Mouse (Mus musculus) CD4-positive, CD25-positive, alpha-beta regulatory T cell, adult 4 months (primary cell): ENCODE data around the gene Ttc1. TPM values are rescaled to one million over a fixed set of nuclear protein-coding genes. Genes with fewer than 3 reads are reported as not detected.
A peak's percentile ranks its signal among the peaks of the same experiment; 100 is the strongest.

Experiments used
- ATAC-seq: one replicate; pipeline ENCODE4 v1.8.0; 2017
- polyA plus RNA-seq, 2 experiments: library from polyadenylated mRNA; unstranded; fragments of 100-300 nt; shearing (Covaris generic); gene quantifications; one replicate each; pipeline ENCODE4 v1.2.1; 2017

Ttc1 gene
- 100 to 1,000 TPM in 1 of 2 experiments, 10 to 100 TPM in 1; 99.4 to 106 TPM for polyA plus RNA-seq

GRCm38 (mm10) chr11:43747233-43748226 lies at the start of gene Ttc1:
Ttc1 (minus strand) TSS chr11:43748008.
- peak; percentile 100 for ATAC-seq

- no peak for ATAC-seq
These were observed 48.2 kb upstream of the Ttc1 start for GRCm38 (mm10) chr11:43795992-43796391.

- no peak for ATAC-seq
These were observed 42.6 kb upstream of the Ttc1 start for GRCm38 (mm10) chr11:43790446-43790845.

DNA sequence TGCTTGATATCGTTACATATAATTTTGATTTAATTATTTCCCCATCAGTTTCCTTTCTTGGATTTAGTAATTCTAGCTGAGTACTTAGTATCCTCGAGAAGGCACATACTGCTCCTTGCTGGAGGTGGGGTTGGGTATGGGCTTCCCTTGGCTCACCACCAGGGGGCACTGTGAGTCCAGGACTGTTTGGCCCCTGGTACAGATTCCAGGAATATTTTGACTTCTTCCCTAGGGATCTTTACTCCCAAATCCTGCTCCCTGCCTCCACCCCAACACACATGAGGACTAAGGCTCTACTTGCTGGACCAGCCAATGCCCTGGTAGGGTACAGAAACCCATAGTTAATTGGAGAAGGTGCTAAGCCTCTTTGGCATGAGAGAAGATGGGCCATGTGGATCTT lies 36.0 kb upstream of the Ttc1 start:
- no peak for ATAC-seq

DNA sequence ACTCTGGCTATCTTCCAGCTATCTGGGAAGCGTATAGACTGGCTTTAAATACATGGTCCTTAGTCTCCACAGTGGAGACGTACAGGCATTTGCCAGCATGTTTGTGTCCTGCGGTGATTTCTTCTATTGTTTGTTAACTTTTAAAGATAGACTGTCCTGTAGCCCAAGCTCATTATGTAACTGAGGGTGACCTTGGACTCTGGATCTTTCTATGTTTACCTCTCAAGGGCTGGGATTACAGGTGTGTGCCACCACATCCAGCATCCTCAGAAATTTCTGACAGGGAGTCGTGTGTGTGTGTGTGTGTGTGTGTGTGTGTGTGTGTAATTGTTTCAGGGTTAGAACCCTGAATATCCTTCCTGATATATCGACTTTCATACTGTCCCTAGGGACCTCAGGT lies 35.3 kb upstream of the Ttc1 start:
- no peak for ATAC-seq

GRCm38 (mm10) chr11:43779551-43779950 lies 31.7 kb upstream of the Ttc1 start:
- no peak for ATAC-seq

- no peak for ATAC-seq
These were observed 28.5 kb upstream of the Ttc1 start for GRCm38 (mm10) chr11:43776324-43776694.

- no peak for ATAC-seq
These were observed 27.9 kb upstream of the Ttc1 start for GRCm38 (mm10) chr11:43775469-43776323.

DNA sequence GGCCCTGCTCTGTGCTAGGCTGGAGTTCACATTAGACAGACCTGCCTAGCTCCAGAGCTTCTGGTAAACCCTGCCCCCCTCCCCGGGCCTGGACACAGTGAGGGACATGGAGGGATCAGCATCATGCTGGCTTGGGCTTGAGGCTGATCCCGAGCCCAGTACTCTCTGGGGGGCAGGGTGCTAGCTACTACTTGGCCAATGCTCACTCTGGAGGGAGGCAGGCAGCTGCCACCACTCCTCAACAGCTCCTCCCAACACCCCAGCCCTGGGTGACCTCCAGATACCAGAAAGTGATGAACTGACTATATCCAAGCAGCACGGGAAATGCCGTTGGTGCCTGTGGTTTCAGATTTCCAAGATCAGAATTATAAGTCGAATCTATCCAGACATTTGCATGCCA lies 25.9 kb upstream of the Ttc1 start:
- no peak for ATAC-seq

GRCm38 (mm10) chr11:43770110-43770509 lies 22.3 kb upstream of the Ttc1 start:
- ATAC-seq = no peak

- ATAC-seq = no peak
These were observed 19.9 kb upstream of the Ttc1 start for GRCm38 (mm10) chr11:43767749-43768148.

DNA sequence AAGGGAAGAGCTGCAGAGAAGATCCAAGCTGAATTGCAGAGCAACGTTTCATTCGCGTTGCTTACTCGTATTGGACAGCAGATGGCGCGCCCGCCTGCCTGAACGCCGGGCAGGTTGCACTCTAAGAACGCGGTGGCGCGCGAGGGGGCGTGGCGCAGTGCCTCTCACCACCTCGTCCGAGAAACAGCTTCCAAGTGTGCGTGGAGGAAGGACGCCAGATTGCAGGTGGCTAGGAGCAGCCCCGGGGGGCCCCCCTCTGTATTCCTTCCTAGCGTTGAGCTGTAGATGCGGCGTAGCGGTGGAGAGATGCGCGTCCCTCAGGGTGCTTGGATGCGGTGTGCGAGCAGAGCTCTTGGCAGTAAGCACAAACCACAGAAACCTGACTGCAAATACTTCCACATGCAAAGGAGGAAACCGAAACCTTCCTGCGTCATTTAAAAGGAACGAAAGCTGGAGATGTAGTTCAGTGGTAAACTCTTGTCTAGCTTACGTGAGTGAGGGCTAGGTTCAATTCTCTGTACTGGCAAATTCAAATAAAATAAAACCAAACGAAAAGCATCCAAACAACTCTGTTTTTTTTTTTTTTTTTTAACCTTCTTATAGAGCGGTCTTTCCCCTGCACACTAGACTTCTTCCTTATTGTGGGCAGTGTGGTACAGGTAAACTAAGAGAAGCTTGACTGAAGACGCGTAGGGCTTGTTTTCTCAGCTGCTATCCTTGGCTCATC lies 19.3 kb upstream of the Ttc1 start:
- ATAC-seq = peak; percentile 92

DNA sequence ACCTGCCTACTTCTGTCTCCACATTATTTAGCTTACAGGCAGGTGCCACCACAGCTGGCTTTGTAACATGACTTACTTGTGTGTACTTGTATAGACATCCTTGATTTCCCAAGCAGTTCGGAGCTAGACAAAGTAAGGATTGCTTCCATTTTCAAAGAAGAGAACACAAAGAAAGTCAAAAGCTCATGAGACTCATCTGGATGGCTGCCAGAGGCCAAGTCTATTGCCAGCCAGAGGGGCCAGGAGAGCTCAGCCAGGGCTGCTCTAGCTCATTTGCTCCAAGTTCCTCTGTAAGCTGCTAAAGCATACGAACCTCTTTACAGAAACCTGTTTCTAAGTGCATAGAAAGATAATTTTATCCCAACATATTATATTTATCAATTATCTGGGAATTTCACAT lies 10.6 kb upstream of the Ttc1 start:
- ATAC-seq = no peak

DNA sequence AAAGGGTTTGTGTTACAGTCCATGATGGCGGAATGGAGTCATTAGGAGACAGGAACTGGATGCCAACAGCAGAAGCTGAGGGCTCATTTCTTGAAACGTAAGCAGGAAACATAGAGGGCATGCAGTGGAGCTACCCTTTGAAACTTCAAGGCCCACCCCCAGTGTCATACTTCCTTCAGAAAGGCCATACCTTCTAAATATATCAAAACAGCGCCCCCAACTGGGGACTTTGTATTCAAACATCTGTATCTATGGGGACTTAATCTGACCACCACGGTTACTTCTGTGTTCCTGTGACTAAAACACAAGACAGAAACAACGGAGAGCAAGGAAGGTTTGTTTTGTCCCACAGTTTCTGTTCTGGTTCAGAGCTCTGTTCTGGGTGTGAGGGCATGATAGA lies 7.6 kb upstream of the Ttc1 start:
- ATAC-seq = no peak

GRCm38 (mm10) chr11:43754568-43754967 lies 6.8 kb upstream of the Ttc1 start:
- no peak for ATAC-seq

DNA sequence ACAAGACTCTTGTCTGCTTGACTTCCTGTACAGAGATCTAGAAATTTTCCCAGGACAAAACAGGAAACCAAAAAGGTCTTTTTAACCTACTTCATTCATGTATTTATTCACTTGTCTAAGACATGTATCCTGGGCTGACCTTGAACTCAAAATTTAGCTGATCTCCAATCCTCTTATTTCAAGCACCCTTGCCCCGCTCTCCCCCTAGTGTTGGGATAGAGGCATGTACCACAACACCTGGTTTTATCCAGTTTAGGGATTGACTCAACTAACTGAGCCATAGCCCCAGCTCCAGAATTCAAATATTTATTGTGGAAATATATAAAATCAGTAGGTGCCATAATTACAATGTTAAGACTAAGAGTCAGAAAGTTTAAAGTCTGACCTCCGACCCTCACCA lies 3.7 kb upstream of the Ttc1 start:
- ATAC-seq = no peak

DNA sequence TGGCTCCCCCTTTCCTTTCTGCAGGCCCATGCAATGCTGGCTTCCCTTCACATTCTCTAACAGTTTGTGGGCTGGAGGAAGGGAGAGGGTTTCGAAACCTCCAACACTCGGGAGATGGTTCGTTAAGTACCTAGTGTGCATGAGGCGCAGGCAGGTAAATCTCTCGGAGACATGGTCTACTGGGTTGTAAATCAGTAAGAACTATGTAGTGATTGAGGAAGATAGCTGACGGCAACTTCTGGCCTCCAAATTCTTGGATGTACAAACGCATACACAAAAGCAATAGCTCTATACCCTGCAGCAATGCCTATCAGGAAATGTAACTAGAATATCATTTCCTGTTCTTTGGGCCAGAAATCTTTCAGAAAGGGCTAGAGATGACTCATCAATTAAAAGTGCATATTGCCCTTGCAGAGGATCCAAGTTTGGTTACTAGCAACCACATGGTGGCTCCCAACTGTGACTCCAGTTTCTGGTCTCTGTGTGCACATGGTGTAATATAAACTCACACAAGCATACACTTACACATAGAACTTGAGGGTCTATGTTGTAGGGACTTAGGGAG lies 19.0 kb downstream of the Ttc1 start:
- peak; percentile 76 for ATAC-seq

- ATAC-seq = peak; percentile 27
These were observed 20.0 kb downstream of the Ttc1 start for GRCm38 (mm10) chr11:43727796-43728195.

DNA sequence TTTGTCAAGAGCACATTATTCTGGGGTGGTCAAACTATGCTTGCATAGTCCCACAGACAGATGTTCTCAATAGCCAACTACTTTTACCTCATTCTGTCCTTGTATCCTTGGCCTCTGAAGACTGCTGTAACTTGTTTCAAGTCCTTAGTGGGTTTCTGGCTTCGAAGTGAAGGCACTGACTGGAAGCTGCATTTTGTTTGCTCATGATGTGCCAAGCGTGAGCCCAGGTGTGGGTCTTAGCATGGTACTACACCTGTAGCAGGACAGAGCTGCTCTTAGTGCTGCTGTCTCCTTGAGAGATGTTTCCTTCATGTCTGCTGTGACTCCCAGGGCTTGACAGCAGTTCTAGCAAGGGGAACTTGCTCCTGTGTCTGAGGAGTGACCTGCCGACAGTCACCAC lies 24.4 kb downstream of the Ttc1 start:
- ATAC-seq = no peak

- no peak for ATAC-seq
These were observed 35.6 kb downstream of the Ttc1 start for GRCm38 (mm10) chr11:43712178-43712577.

- no peak for ATAC-seq
These were observed 39.4 kb downstream of the Ttc1 start for GRCm38 (mm10) chr11:43708409-43708808.

DNA sequence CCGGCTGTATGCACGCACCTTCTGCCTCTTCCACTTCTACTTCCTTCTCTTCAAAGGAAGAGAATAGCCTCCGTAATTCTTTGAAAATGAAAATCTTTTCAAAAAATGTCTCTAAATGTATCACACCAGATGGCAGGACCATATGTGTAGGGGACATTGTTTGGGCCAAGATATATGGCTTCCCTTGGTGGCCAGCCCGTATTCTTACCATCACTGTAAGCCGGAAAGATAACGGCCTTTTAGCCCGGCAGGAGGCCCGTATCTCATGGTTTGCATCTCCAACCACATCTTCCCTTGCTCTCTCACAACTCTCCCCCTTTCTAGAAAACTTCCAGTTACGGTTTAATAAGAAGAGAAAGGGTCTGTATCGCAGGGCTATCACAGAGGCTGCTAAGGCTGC lies 42.1 kb downstream of the Ttc1 start:
- no peak for ATAC-seq
